Mouse (Mus musculus) cerebellum, postnatal 36 days (tissue): ENCODE measurements around the gene Scml2.
"Not testable (repeated sequence)": the region's sequence is repeated elsewhere in the genome, so short reads cannot be mapped to it uniquely, and the experiment has no call there.

Experiments
- DNase-seq, 2 experiments: peaks; one replicate each; pipeline ENCODE4 v3.0.0; 2021 to 2022; ENCODE audit warnings: mixed read lengths in 2 of 2

The Scml2 gene

GRCm38 (mm10) chrX:161116893-161117292 lies at the start of gene Scml2:
Scml2 (plus strand) TSS chrX:161117193.
- DNase-seq = not testable (repeated sequence)

GRCm38 (mm10) chrX:161075576-161075975 lies 41.4 kb upstream of the Scml2 start:
- DNase-seq = not testable (repeated sequence)

- peak; percentile 35 to 48 for DNase-seq
Measured at GRCm38 (mm10) chrX:161162314-161163068, 45.5 kb downstream of the Scml2 start.

- no peak for DNase-seq
Measured at GRCm38 (mm10) chrX:161163069-161163416, 46.0 kb downstream of the Scml2 start.

GRCm38 (mm10) chrX:161287156-161287555 lies 170.2 kb downstream of the Scml2 start, which contains the start of gene Gm15262:
Gm15262 (plus strand) TSS chrX:161287456.
- DNase-seq = not testable (repeated sequence)
